Mouse (Mus musculus) cerebellum, adult (tissue): ENCODE measurements around the gene Nfic.

Source experiments
- ATAC-seq: cut with Nextera tagmentation; 2 replicates; pipeline ENCODE4 v1.9.2; 2017; ENCODE audit warnings: mild to moderate bottlenecking, moderate library complexity, mixed read lengths; ENCODE audit not compliant: insufficient number of reproducible peaks, low FRiP score, low TSS enrichment

Gene Nfic

DNA sequence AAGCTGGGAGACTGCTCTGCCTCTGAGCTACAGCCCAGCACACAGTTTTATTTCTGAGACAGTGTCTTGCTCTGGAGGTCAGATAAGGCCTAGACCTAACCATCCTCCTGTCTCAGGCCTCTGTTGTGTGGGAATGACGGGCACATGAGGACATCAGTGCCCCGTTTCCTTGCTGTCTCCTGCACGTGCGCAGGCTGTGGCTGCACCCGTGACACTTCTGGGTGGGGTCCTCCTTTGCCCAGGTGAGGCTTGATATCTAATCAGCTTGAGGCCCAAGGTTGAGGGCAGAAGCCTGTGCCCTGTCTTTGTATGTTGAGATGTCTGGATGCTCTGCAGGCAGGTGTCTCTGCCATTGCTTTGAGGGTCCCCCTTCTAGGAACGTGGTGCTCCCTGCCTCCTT lies 63.2 kb downstream of the Nfic start:
- no peak for ATAC-seq

DNA sequence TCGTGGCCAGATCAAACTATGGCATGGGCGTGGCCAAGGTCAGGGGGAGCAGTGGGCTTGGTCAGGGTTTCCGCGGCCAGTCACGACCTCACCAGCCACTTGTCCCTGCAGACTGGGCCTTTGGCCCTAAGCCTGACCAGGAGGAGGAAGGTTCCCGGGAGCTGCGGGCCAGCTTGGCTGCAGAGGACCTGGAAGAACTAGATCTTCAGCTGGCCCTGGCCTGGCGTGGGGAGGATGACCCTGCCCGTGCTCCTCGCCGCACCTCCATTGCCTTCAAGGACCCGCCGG lies 64.8 kb downstream of the Nfic start:
- ATAC-seq, result no peak

DNA sequence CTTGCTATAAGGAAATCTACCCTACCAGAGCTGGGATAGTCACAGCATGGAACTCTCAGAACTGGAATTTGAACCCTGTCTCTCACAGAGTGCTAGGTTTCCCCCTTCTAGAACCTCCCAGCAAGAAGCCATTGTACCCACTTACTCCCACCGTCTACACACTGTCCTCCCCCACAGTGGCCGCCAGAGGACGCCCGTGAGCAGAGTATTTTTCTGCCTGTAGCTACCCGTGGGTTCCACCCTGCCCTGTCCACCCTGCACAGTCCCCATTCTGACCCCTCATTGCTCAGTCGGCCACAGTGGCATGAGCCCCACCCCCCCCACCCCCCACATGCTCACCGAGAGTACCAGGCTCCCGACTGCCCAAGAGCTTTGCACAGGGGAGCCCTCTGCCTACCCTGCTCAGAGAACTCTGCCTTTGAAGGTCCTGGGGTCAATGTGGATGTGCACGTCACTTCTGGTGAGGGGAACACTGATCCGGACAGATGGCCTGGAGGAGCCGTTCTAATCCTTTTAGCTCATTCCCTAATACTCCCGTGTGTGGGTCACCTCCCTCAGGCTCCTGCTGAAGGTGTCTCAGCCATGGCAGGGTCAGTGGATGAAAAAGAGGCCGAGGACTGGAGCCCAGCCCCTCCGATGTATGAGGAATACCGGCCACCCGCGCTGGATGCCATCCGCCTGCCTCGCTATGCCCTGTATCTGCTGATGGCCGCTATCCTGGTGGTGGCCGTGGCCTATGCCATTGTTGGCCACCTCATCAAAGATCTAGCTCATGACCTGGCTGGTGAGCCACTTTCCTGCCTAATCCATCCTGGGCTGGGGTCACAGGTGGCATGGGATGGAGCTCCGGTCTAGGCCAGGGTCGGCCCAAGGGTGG lies 65.4 kb downstream of the Nfic start:
- no peak for ATAC-seq

DNA sequence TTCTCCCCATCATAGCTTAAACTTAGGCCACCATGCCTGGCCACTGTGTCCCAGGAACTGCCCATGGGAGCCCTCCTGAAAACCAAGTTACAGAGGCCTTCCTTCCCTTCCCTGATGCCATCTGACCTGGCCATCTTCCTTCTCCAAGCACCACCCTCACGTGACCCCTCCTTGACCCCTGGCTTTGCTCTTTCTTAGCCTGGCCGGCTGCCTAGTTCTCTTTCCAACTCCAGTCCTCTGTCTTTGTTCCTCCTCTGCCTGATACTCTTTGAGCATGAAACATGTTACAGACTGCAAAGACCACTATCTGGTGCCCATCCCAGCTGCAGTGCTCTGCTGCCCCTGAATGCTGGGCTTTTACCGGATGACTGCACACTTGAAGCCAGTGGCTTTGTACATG lies 66.1 kb downstream of the Nfic start:
- no peak for ATAC-seq

DNA sequence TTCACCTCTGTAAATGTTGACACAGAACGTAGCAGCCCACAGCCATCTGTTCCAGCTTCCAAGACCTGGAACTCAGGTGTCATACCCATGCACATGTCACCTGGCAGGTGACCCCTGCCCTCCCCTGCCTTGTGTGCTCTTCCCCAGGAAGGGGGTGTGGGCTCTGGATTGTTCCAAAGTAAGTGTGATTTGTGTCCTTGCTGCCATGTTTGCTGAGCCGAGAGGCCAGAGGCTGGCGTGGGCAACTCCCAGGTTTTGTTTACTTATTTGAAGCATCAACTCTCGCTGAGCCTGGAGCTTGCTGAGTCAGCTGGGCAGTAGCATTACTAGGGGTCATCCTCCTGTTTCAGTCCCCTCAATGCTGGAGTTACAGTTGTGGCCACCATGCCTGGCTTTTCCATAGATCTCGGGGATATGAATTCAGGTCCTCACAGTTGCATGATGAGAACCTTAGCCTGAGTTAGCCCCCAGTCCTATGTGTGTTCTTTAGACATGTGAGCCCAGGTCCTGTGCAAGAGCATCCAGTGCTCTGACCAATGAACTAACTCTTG lies 66.9 kb downstream of the Nfic start, which contains the start of gene Gm48552:
Gene Gm48552 (plus strand): TSS at position 501 of the 551 bp plus-strand sequence.
- ATAC-seq, result no peak

DNA sequence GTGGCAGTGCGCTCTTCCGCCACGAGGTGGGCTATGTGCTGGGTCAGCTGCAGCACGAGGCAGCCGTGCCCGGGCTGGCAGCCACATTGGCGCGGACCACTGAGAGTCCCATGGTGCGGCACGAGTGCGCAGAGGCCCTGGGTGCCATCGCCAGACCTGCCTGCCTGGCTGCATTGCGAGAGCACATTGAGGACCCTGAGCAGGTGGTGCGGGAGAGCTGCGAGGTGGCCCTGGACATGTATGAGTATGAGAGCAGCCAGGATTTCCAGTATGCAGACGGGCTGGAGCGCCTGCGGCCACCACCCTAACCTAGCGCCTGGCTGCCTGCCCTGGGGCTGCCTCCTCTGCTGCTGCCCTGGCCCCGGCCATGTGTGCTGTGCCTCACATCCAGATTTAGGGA lies 67.7 kb downstream of the Nfic start:
- ATAC-seq, result no peak

DNA sequence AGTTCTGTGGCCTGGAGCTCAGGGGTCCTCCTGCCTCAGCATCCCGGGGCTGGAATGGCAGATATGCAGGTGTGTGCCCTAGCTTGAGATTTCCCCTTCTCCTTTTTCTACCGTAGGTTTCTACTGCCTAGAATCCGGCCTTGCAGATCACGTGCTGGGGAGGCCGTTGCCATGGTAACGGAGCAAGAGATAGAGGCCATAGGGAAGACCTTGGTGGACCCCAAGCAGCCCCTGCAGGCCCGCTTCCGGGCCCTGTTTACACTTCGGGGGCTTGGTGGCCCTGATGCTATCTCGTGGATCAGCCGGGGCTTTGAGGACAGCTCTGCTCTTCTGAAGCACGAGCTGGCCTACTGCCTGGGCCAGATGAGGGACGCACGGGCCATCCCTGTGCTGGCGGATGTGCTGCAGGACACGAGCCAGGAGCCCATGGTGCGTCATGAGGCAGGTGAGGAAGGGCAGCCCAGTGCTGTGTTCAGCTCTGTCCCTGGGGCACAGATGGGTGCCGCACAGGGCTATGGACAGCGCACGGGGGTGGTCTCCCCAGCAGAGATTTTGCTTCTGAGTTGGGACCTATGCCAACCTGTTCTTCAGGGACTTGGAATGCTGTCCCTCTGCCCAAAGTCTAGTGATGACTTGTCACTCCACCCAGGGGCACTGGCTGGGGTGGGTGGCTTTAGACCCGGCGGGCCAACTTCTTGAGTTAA lies 69.7 kb downstream of the Nfic start:
- no peak for ATAC-seq

DNA sequence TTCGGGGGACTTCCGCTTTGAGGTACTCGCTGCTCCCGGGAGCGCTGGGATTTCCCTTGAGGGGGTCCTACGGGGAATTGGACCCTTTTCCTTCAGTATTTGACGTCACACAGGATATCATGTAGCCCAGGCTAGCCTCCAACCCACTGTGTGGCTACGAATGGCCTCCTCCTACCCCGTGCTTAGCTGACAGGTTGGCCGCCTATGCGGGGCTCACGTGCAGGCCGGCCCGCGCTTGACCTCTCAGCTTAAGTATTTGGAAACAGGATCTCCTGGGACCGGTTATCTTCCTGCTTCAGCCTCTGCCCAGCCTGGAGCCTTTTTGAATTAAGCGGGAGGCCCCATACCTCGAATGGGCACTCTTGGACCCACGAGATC lies 70.8 kb downstream of the Nfic start:
- no peak for ATAC-seq

DNA sequence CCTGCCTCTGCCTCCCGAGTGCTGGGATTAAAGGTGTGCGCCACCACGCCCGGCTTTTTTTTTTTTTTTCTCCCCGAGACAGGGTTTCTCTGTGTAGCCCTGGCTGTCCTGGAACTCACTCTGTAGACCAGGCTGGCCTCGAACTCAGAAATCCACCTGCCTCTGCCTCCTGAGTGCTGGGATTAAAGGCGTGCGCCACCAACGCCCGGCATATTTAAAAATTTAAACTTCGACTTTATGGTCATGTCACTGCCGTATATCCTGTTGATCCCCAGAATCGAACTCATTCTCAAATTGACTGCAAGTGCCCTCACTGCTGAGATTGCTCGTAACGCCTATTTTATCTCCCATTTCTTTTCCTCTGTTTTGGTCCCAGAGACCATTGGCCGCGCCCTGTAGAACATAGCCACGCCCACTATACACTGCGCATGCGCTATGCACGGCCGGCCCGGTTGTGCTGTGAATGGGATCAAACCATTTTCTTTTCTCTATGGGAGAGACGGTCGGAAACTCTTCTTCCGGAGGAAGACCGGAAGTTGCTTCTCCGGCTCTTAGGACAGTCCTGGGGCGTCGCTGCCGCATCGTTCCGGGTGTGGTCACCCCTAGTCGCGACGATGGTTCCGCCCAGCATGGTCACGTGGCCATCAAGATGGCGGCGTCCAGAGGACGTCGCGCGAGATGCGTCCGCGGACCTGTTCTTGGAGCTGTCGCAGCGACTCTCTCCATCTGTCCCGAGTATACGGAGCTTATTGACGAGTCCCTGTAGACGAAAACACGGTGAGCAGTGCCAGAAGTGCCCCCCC lies 71.4 kb downstream of the Nfic start, which contains the start of the genes Dohh and Gm48551:
Gene Dohh (plus strand): TSS at position 627 of the 803 bp plus-strand sequence.
Gene Gm48551 (plus strand): TSS at position 665 of the 803 bp plus-strand sequence.
- ATAC-seq, result peak; percentile 94

DNA sequence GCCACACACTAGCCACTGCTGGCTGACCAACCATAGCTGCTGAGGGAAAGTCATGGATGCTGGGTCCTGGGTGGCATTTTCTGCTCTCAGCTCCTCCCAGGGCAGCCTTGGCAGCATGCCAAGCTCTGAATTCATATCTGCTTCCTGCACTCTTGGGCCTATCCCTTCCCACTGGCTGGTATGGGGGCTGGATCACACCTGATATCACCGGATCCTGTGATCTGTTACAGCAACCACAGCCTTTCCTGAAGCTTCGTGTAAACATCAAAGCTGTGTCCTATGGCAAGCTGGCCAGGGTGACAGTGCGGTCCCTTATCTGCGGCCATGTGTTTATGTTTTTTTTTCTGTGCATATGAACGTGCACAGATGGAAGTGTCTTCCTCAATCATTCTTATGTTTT lies 73.4 kb downstream of the Nfic start:
- no peak for ATAC-seq

DNA sequence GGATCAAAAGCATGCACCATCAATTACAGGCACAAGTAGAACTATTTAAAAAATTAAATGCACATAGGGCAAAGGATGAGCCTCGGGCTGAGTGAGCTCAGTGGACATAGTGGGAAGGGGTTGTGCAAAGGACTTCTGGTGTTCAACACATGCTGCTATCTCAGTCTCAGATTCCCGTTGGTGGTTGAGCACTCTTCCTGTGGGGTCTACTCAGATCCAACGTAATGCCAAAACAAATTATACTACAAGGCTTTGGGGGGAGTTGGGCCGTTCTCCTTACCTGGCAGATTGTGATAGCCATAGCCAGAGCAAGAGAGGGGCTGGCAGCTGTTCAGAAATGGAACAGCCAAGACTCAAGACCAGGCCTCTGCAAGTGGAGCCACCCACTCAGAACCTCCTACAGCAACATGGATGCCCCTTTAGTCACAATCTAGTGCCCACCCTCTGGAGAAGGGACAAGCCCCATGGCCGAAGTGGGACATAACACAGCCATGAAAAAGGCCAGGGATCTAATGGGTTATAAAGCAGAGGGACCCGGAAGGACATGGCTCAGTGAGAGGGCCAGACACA lies 75.5 kb downstream of the Nfic start:
- no peak for ATAC-seq

DNA sequence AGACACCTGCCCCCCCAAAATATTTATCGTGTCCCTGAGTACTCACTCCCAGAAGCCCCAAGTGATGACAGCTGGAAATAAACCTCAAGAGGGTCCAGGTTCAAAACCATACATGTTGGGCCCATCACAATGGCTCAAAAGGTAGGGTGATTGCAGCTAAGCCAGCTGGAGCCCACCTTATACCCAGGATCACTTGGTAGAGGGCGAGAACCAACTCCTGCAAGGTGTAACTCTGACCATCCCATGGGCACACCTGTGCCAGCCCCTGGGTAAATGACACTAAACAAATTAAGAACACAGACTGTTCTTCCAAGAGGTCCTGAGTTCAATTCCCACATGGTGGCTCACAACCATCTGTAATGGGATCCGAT lies 76.3 kb downstream of the Nfic start:
- no peak for ATAC-seq

DNA sequence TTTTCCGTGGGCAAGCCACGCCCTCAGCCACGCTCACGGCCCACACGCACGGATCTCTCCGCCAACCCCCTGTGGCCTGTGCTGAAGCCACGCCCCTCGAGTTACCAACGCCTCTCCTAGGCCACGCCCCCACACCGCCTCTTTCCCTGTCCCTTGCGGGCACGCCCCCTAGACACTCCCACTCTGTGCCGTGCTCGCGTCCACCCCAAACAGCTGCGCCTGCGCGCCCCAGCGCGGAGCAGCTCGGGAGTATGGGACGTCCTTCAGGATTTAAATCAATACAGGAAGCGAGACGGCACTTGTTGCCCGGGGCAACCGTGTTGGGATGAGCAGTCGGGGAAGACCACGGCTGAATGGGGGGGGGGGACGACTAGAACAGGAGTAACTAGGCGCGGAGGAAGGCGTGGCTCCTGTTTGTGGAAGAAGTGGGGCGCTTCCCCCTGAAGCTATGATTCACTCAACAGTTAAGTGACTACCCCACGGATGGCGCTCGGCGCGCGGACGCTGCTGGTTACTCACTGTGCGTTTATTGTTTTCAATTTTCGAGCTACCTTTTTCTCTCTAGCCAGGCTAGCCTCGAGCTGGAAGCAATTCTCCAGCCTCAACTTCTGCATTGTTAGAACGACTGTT lies 76.8 kb downstream of the Nfic start:
- peak; percentile 91 for ATAC-seq

DNA sequence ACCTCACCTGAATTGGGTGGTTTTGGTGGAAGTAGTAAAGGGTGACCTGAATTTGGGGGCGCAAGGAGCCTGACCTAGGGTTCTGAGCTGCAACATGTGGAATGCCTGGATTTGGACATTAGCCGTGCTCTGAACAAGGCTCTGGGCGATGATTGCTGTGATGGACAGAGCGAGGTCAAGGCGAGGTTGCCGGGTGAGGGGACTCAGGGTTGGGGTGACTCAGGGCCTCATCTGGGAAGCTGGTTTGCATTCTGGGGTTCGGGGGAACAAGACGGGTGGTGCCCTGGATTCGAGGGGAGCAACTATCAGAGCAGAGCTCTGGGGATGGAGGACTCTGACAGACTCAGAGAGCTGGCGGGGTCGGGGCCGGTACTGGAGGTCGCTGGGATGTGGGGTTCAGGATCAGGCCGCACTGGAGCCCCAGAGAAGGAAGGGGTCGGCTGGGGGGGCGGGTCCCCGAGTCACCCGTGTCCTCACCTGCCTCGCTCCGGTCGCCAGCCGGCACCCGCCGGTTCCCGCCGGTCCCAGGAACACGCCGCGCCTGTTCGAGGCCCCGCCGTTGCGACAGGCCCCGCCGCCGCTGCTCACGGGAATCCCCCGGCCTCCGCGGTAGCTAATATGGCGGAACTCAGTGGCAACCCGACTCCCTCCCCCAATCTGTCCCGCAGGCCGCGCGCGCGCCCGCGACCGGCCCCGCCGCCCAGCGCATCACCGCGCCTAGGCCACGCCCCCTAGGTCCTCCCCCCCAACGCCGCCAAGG lies 77.5 kb downstream of the Nfic start, which contains the start of gene Fzr1:
Gene Fzr1 (minus strand): TSS at position 724 of the 760 bp plus-strand sequence.
- ATAC-seq, result no peak

DNA sequence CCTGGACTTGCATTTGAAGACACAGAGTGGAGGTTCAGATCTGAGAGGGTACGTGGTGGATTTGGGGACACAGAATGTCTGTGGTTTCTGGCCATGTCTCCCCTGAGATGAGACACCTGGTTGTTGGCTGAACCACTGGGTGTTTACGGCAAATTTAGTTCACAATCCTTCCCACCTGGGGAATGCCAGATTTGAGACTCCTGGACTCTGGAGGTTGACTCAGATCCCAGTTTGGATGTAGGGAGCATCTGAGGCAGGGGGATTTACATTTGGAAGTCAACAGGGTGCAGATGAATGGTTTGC lies 78.1 kb downstream of the Nfic start:
- no peak for ATAC-seq

DNA sequence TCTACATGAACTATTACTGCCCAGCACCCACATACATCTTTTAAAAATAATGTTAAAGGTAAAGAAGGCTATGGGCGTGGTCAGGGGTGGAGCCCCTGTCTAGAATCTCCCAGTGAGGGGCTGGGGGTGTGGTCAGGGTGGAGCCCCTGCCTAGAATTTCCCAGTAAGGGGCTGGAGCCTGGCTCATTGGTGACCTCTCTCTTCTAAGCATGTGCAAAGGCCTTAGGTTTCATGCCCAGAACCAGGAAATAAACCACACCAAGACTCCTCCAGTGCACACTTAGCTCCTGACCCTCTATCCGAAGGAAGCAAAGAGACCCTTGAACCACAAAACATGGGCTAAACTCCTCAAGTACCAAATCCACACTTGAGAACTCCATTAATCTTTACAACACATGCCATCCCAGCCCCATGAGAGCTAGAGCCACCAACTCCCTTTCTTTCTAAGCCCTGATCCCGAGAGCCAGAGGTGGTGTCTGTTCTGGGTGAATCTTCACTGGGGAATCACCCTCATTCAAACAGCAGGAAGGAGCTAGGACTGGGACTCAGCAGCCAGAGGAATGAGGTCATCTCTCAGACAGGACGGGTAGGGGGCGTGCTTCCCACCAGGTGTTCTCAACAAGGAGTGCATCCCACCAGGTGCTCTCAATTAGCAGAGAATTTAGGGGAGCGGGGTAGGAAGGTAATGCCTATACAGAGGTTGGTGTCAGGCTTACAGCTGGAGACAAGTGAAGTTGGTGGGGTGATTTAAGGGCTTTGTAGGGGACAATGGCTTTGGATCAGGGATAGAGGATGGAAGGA lies 78.7 kb downstream of the Nfic start:
- no peak for ATAC-seq

DNA sequence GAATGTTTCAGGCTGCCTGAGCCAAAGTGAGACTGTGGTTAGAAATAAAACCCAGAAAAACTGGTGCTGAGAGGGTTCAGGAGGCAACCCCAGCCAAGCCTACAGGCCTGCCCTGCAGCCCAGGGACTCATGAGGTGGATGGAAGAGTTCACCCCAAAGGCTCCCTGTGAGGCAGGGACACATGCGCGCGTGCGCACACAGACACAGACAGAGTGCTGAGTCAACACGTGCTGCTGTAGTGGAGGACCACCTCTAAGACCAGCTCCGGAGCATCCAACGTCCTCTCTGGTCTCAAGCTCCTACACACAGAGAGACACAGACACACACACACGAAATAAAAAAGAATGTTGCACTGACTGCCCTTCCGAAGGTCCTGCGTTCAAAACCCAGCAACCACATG lies 80.1 kb downstream of the Nfic start:
- no peak for ATAC-seq

DNA sequence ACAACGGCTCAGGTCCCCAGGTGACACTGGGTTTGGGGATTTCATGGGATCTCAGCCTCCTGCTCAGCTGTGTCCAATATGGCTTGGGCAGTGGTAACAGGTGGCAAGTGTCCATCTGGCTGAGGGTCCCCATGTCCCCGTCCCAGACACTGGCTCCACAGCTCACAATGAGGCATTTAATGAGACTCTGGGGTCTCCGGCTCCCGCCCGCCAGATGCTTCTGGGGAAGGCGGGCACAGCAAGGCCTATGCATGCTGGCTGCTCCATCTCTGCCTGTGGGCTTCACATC lies 88.3 kb downstream of the Nfic start:
- ATAC-seq, result no peak
